Mouse (Mus musculus) colon, adult 2 months (tissue): ENCODE results near the gene Gm3402. TPM values are rescaled to one million over a fixed set of nuclear protein-coding genes. Genes with fewer than 3 reads are reported as not detected.

ENCODE experiments used
- polyA plus RNA-seq: library from polyadenylated mRNA; depleted of rRNA; stranded (reverse); fragments of >200 nt; gene quantifications from 2 replicates; pipeline ENCODE4 v1.2.3, GENCODE M21; 2012; rRNA removed

Gene Gm3402
- not detected in 2 replicates for polyA plus RNA-seq

DNA sequence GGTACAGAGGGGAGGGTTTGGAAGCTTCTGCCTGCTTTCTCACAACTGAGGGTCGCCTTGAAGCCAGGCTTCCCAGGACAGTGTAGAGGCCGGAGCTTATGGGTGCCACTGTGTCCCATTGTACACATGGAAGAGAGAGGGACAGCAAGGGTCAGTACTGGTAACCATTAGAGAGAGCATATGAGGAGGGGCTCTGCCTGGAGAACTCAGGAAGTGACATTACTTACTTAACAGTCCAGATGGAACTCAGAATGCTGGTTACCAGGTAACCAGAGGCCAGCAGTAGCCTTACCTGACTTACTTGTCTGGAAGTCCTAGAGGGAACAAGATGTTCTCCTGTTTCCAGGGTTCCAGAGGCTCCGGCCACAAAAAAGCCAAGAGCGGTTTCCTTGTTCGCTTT lies at the start of gene Gm3402:
TSS of gene Gm3402 (plus strand) at position 301 of the 400 bp plus-strand sequence.

DNA sequence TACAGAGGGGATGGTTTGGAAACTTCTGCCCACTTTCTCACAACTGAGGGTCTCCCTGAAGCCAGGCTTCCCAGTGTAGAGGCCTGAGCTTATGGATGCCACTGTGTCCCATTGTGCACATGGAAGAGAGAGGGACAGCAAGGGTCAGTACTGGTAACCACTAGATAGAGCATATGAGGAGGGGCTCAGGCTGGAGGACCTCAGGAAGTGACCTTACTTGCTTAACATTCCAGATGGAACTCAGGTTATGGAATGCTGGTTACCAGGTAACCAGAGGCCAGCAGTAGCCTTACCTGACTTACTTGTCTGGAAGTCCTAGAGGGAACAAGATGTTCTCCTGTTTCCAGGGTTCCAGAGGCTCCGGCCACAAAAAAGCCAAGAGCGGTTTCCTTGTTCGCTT lies 32.3 kb upstream of the Gm3402 start, which contains the start of gene Gm6408:
TSS of gene Gm6408 (plus strand) at position 301 of the 400 bp plus-strand sequence.

DNA sequence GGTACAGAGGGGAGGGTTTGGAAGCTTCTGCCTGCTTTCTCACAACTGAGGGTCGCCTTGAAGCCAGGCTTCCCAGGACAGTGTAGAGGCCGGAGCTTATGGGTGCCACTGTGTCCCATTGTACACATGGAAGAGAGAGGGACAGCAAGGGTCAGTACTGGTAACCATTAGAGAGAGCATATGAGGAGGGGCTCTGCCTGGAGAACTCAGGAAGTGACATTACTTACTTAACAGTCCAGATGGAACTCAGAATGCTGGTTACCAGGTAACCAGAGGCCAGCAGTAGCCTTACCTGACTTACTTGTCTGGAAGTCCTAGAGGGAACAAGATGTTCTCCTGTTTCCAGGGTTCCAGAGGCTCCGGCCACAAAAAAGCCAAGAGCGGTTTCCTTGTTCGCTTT lies 22.9 kb upstream of the Gm3402 start, which contains the start of gene Gm6370:
TSS of gene Gm6370 (plus strand) at position 301 of the 400 bp plus-strand sequence.

DNA sequence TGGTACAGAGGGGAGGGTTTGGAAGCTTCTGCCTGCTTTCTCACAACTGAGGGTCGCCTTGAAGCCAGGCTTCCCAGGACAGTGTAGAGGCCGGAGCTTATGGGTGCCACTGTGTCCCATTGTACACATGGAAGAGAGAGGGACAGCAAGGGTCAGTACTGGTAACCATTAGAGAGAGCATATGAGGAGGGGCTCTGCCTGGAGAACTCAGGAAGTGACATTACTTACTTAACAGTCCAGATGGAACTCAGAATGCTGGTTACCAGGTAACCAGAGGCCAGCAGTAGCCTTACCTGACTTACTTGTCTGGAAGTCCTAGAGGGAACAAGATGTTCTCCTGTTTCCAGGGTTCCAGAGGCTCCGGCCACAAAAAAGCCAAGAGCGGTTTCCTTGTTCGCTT lies 11.8 kb upstream of the Gm3402 start, which contains the start of gene 4930449I24Rik:
TSS of gene 4930449I24Rik (plus strand) at position 301 of the 400 bp plus-strand sequence.

DNA sequence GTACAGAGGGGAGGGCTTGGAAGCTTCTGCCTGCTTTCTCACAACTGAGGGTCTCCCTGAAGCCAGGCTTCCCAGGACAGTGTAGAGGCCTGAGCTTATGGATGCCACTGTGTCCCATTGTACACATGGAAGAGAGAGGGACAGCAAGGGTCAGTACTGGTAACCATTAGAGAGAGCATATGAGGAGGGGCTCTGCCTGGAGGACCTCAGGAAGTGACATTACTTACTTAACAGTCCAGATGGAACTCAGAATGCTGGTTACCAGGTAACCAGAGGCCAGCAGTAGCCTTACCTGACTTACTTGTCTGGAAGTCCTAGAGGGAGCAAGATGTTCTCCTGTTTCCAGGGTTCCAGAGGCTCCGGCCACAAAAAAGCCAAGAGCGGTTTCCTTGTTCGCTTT lies 11.6 kb downstream of the Gm3402 start, which contains the start of gene Gm3404:
TSS of gene Gm3404 (plus strand) at position 301 of the 400 bp plus-strand sequence.

DNA sequence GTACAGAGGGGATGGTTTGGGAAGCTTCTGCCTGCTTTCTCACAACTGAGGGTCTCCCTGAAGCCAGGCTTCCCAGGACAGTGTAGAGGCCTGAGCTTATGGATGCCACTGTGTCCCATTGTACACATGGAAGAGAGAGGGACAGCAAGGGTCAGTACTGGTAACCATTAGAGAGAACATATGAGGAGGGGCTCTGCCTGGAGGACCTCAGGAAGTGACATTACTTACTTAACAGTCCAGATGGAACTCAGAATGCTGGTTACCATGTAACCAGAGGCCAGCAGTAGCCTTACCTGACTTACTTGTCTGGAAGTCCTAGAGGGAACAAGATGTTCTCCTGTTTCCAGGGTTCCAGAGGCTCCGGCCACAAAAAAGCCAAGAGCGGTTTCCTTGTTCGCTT lies 23.4 kb downstream of the Gm3402 start, which contains the start of gene Gm3409:
TSS of gene Gm3409 (plus strand) at position 301 of the 400 bp plus-strand sequence.

DNA sequence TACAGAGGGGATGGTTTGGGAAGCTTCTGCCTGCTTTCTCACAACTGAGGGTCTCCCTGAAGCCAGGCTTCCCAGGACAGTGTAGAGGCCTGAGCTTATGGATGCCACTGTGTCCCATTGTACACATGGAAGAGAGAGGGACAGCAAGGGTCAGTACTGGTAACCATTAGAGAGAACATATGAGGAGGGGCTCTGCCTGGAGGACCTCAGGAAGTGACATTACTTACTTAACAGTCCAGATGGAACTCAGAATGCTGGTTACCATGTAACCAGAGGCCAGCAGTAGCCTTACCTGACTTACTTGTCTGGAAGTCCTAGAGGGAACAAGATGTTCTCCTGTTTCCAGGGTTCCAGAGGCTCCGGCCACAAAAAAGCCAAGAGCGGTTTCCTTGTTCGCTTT lies 41.9 kb downstream of the Gm3402 start, which contains the start of gene Gm3415:
TSS of gene Gm3415 (plus strand) at position 301 of the 400 bp plus-strand sequence.

Other genes starting within 250 kb of the Gm3402 start
- gene Wasf3, start 129.1 kb upstream of the Gm3402 start, polyA plus RNA-seq = 2.6 and 2.8 TPM in 2 replicates
- not detected in 2 replicates for gene Gm6408, start 32.2 kb upstream of the Gm3402 start, polyA plus RNA-seq
- not detected in 2 replicates for gene Gm6370, start 22.8 kb upstream of the Gm3402 start, polyA plus RNA-seq
- not detected in 2 replicates for gene 4930449I24Rik, start 11.7 kb upstream of the Gm3402 start, polyA plus RNA-seq
- gene Gm3404, start 11.7 kb downstream of the Gm3402 start, polyA plus RNA-seq = not detected in 2 replicates
- gene Gm3409, start 23.5 kb downstream of the Gm3402 start, polyA plus RNA-seq = not detected in 2 replicates
- gene Gm3415, start 42.0 kb downstream of the Gm3402 start, polyA plus RNA-seq = not detected in 2 replicates
- 0.07 TPM in 1 of 2 replicates, not detected in the other for gene Gpr12, start 71.1 kb downstream of the Gm3402 start, polyA plus RNA-seq